10 mouse cellular contexts compared by ENCODE assay signal in the genomic region with DNA sequence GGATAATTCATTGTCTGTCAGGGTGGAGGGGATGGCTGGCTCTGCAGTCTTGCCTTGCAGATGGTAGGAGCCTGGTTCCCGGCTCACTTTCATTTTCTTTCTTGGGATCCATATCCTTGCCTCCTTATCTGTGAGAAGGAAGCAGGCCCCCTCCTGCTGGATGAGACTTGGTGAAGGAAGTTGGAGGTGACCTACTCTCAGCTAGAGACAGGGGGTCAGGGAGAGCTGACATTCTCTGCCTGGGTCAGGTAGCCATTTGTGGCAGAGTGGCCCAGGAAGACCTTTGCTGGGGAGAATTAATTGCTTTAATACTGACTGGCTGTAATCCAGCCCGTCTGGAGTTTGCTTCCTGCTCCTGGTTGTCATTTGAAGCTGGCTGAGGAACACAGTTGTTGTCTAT.
DNase-seq lines count a peak whose midpoint lies in the region; ATAC-seq and TF ChIP-seq lines count a peak whose summit lies in the region.
"Had no signal": no experiment of that assay in that cellular context is flagged by ENCODE, and none has a peak within 500 bp of the region (broad histone marks: within the 10 kb centered on the region; RNA-seq: fewer than 3 reads in every experiment).

No protein-coding gene starts in this region.

- WGBS in kidney, postnatal 0 days, result 14% methylated on average over 2 of the region's 2 CpGs

- no peak overlapping the region for H3K4me2 ChIP-seq in kidney, postnatal 0 days (ENCODE audit: low read length)

- H3K36me3 ChIP-seq in kidney, postnatal 0 days (ENCODE audit: insufficient read depth, low read length), result no peaks in the 10 kb centered on the region

- TF ChIP-seq POLR2A in embryonic fibroblast, embryonic 13.5 days (IDR thresholded peaks at IDR 0.05; ENCODE audit: low read depth, low read length), result no peak

- peaks cover 31% of the 10 kb centered on the region for H3K4me1 ChIP-seq in embryonic fibroblast, embryonic 13.5 days (ENCODE audit: control insufficient read depth, insufficient read depth, low read length)
- peaks cover 21% of the 10 kb centered on the region; the same call in 1 of the 2 replicates for H3K4me1 ChIP-seq in kidney, postnatal 0 days (replicated peaks; ENCODE audit: insufficient read depth, low read length)

- peak overlapping the region; percentile 15 for H3K27ac ChIP-seq in embryonic fibroblast, embryonic 13.5 days (ENCODE audit: insufficient read depth, low read length)
- no peak overlapping the region for H3K27ac ChIP-seq in kidney, postnatal 0 days

- ATAC-seq in CD4-positive, CD25-positive, alpha-beta regulatory T cell, adult 4 months, result no peak
- ATAC-seq in kidney, postnatal 0 days (replicated peaks; ENCODE audit: low FRiP score, low read depth), result 0 out of 2 replicates have a peak, but pooled peaks have one; percentile 23

- no peaks in the 10 kb centered on the region for H3K27me3 ChIP-seq in kidney, postnatal 0 days (ENCODE audit: insufficient read depth, low read length)
- H3K27me3 ChIP-seq: Patski had no signal

- H3K4me3 ChIP-seq in embryonic fibroblast, embryonic 13.5 days (ENCODE audit: insufficient read depth, low read length), result no peak overlapping the region
- no peak overlapping the region for H3K4me3 ChIP-seq in kidney, postnatal 0 days (replicated peaks; ENCODE audit: low read depth, low read length)
- H3K4me3 ChIP-seq: erythroblast, embryonic 14.5 days had no signal

- DNase-seq in CD4-positive, CD25-positive, alpha-beta regulatory T cell, adult 2 months (ENCODE audit: low read depth, low spot score), result peak; percentile 12
- peak; percentile 26 for DNase-seq in kidney, adult 18-20 months
- DNase-seq in kidney, adult 11 months, result no peak
- DNase-seq in kidney, postnatal 0 days (ENCODE audit: low spot score), result peak; percentile 56
- no peak for DNase-seq in thymus, postnatal 10 days (ENCODE audit: low spot score in 2 of 2)
- no peak for DNase-seq in cerebellum, adult 11 months

- H3K9ac ChIP-seq in kidney, postnatal 0 days (ENCODE audit: low read depth, low read length), result no peak overlapping the region

- no peak for TF ChIP-seq CTCF in embryonic fibroblast, embryonic 13.5 days (IDR thresholded peaks at IDR 0.05; ENCODE audit: borderline replicate concordance, insufficient read depth, low read length)
- TF ChIP-seq CTCF in kidney, postnatal 0 days (IDR thresholded peaks at IDR 0.05; ENCODE audit: low read depth), result no peak

- H3K9me3 ChIP-seq in kidney, postnatal 0 days (replicated peaks; ENCODE audit: low read length), result no peaks in the 10 kb centered on the region

Comparison
In these comparisons a context has a peak if more than half of its experiments do, and no peak if none do; other contexts are left out.
1. DNase-seq: peak in CD4-positive, CD25-positive, alpha-beta regulatory T cell, adult 2 months (single experiment), kidney, adult 18-20 months (single experiment) and kidney, postnatal 0 days (single experiment); none in kidney, adult 11 months (single experiment), thymus, postnatal 10 days (0 of 2) and cerebellum, adult 11 months (single experiment).